Mouse (Mus musculus) bone marrow macrophage, adult 2 months (primary cell): Measurements from ENCODE around the gene Plxdc1.
A peak's percentile ranks its signal among the peaks of the same experiment; 100 is the strongest.

Experiments
- CTCF ChIP-seq: IDR thresholded peaks from 2 replicates; pipeline ENCODE4 v1.5.1; 2012; ENCODE audit warnings: low read depth, mild to moderate bottlenecking, low read length, moderate library complexity
- POLR2A ChIP-seq: IDR thresholded peaks from 2 replicates; pipeline ENCODE4 v1.6.1; 2012; ENCODE audit warnings: mild to moderate bottlenecking, low read depth, low read length, borderline replicate concordance

DNA sequence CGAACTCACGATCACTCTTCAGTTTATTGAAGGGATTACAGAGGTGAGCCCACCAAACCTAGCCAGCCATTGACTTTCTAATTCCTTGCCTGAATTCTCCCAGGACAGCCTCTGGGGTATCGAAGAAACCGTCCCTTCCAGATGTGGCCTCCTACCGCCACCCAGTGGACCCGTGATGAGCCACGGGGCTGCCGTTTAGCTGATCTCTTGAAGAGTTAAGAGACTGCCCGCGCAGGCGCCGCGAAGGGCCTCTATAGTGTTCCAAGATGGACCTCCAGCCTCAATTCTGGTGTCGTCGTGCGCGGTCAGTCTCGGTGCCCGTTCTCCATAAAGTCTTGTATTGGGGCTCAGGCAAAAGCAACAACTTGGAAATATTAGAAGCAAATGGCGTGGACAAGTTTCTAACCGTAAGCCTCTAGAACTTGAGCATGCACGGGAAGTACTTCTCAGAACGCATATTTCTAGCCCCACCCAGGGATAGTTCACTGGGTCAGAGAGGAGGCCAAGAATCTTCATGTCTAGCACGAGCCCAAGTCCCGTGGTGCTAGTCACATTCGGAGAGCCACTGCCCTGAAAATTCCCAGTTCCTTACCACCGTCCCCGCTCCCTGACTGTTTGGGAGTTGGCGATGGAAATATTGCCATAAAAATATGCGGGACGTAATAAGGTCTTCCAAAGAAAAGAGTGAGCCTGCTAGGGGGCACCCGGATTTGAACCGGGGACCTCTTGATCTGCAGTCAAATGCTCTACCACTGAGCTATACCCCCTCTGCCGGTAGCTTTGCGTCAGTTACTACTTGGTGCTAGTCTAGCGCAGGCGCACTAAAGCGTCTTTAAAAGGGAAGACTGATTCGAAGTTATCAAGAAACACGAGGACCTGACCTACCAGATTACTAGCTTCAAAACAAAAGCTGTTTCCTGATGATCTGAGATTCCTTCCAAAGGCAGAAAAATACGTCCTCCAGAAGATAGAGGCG is 1.6 kb upstream of the Plxdc1 start:
- peak; percentile 52 for TF ChIP-seq CTCF
- no peak for TF ChIP-seq POLR2A
